Mouse (Mus musculus) megakaryocyte, embryonic 14.5 days (primary cell): Measurements from ENCODE around the gene Ttc34. TPM values are rescaled to one million over a fixed set of nuclear protein-coding genes. Genes with fewer than 3 reads are reported as not detected.

Experiments
- H3K27me3 ChIP-seq: replicated peaks from 2 replicates; pipeline ENCODE3; 2012; ENCODE audit warnings: inconsistent platforms
- H3K36me3 ChIP-seq: replicated peaks from 2 replicates; pipeline ENCODE3; 2012; ENCODE audit warnings: low read length, inconsistent platforms, mixed read lengths
- H3K4me1 ChIP-seq: 2 replicates; pipeline ENCODE4 v1.6.1; 2012; ENCODE audit warnings: inconsistent platforms
- H3K4me3 ChIP-seq: replicated peaks from 2 replicates; pipeline ENCODE3; 2012; ENCODE audit warnings: moderate library complexity, mild to moderate bottlenecking, inconsistent platforms
- H3K9me3 ChIP-seq: 2 replicates; pipeline ENCODE4 v1.6.1; 2012; ENCODE audit warnings: inconsistent platforms
- FLI1 ChIP-seq: IDR thresholded peaks from 2 replicates; pipeline ENCODE4 v1.6.1; 2012; ENCODE audit warnings: low read length, inconsistent platforms, mixed read lengths
- GATA1 ChIP-seq: IDR thresholded peaks from 3 replicates; pipeline ENCODE4 v1.6.1; 2012; ENCODE audit warnings: mixed read lengths, low read length, inconsistent platforms, borderline replicate concordance
- polyA plus RNA-seq: library from polyadenylated mRNA; stranded (reverse); fragments of >175 nt; gene quantifications from 2 replicates; pipeline ENCODE4 v1.2.3, GENCODE M21; 2012; ENCODE audit warnings: low replicate concordance; ENCODE audit not compliant: insufficient read depth

The Ttc34 gene
- polyA plus RNA-seq, 1 experiment = not detected

DNA sequence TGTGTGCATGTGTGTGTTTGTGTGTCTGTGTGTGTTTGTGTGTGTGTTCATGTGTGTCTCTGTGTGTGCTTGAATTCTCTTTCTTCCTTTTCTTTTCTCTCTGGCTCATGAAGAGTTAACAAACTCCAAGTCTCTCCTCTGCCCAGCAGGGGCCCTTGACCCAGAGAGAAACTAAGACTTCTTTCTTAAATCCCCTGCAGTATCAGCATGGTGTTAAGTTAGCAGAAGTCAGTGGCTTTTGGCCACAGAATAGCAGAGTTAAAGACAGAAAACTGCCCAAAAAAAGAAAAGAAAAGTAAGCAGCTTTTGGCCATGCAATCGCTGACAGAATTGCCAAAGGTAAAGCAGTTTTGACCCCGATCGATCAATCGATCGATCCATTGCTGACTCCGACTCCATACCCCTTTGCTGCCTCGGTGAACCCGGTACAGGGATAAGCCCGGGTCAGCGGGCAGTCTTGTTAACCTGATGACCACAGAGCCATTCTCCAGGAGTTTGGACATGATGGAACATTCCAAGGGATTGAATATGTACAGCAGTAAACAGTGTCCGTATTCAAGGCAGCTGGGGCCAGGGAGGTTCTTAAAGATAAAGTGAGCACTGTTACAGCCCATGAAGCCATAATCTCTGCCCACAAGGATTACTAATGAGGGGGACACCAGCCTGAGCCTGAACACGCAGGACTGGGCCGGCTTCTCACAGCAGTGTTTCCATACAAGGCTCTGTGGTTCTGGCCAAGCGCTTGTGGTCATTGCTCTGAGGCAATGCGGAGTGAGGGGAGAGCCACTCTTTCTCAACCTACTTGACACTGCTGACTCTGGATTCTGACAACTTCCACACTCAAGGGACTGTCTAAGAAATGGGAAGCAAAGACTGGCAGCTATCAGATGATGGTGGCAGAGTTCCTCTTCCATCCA lies 73.6 kb downstream of the Ttc34 start:
- TF ChIP-seq GATA1 = no peak
- no peak for TF ChIP-seq FLI1
- Histone ChIP-seq H3K4me1 (peaks cover 44% of the 10 kb centered on the region), H3K4me3 (peak overlapping the region; percentile 48), H3K9me3 (no peaks in the 10 kb centered on the region), H3K36me3 (no peaks in the 10 kb centered on the region), H3K27me3 (peaks cover 11% of the 10 kb centered on the region)

DNA sequence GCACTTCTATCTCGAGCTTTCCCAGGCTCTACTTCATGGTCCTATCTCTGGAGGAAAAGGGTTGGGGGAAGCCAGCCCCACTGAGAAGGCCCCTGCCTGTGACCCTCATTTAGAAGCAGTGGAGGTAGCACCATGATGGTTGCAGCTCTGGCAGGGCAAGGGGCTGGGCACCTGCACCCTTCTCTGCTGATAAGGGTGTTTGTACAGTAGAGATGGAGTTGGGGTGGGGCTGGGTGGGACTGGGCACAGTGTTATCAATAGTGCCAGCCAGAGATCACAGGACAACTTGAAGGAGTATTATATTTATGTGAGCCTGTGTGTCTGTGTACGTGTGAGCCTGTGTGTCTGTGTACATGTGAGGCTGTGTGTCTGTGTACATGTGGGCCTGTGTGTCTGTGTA lies 74.4 kb downstream of the Ttc34 start:
- Histone ChIP-seq H3K27me3 (peaks cover 11% of the 10 kb centered on the region), H3K9me3 (no peaks in the 10 kb centered on the region), H3K36me3 (peaks cover 1% of the 10 kb centered on the region), H3K4me1 (peaks cover 44% of the 10 kb centered on the region), H3K4me3 (no peak overlapping the region)
- TF ChIP-seq FLI1 (no peak), GATA1 (no peak)

DNA sequence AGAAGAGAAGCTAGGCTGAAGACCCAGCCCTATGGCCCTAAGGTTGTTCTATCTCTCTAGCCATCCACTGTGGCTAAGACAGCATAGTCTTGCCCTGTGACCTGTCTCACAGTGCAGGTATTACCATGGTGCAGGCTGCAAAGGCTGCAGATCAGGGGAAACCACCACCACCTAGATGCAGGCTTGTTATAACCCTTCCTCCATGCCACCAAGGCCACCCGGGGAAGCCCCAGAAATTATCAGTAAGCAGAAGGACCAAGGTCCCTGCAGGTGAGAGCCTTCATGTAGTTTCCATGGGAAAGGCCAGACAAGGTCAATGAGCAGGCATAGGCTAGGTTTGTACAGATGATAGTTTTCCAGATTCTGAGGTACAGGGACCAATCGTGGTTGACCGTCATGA lies 76.6 kb downstream of the Ttc34 start:
- no peak overlapping the region for H3K4me3 ChIP-seq
- peaks cover 16% of the 10 kb centered on the region for H3K36me3 ChIP-seq
- no peaks in the 10 kb centered on the region; the same call in 1 of the 2 replicates for H3K9me3 ChIP-seq
- H3K4me1 ChIP-seq = peaks cover 32% of the 10 kb centered on the region
- TF ChIP-seq GATA1 (no peak), FLI1 (no peak)
- H3K27me3 ChIP-seq = peaks cover 11% of the 10 kb centered on the region

DNA sequence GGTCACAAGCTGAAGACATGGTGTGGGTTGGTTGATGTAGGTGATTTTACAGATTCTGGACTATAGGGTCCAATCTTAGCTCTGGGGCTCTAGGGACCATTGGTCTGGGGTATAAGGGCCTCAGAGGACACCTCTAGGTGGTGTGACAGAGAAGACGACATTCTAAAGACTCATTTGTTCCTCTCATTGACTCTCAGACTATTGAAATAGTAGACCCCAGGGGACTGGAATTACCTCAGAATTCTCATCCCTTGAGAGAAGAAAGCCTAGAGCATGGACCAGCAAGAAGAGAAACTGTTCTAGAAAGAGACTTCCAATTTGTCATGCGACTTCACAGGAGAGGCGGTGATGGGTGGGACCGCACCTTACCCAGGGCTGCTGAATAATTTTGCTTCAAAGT lies 77.0 kb downstream of the Ttc34 start:
- TF ChIP-seq FLI1 (no peak), GATA1 (no peak)
- Histone ChIP-seq H3K27me3 (peaks cover 11% of the 10 kb centered on the region), H3K36me3 (peaks cover 16% of the 10 kb centered on the region), H3K4me3 (no peak overlapping the region), H3K4me1 (peaks cover 31% of the 10 kb centered on the region), H3K9me3 (no peaks in the 10 kb centered on the region; the same call in 1 of the 2 replicates)

DNA sequence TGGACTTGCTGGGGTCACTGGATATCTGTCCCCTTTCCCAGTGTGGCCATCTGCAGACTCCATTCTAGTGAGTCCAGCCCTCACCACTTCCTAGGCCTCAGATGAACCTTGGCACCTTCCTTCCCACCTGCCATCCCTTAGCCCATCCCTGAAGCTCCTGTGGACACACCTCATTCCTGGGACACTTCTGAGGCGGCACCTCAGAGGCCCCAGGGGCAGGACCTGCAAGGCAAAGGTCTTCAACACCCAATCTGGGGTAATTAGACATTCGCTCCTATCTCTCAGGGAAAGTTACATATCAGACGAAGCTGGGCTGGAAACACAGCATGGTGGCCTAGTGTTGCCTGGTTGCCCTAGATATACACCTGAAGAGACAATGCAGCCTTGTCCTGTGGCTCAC lies 77.4 kb downstream of the Ttc34 start:
- Histone ChIP-seq H3K9me3 (no peaks in the 10 kb centered on the region; the same call in 1 of the 2 replicates), H3K4me3 (no peak overlapping the region), H3K27me3 (peaks cover 11% of the 10 kb centered on the region), H3K4me1 (peaks cover 31% of the 10 kb centered on the region), H3K36me3 (peaks cover 16% of the 10 kb centered on the region)
- no peak for TF ChIP-seq FLI1
- no peak for TF ChIP-seq GATA1

DNA sequence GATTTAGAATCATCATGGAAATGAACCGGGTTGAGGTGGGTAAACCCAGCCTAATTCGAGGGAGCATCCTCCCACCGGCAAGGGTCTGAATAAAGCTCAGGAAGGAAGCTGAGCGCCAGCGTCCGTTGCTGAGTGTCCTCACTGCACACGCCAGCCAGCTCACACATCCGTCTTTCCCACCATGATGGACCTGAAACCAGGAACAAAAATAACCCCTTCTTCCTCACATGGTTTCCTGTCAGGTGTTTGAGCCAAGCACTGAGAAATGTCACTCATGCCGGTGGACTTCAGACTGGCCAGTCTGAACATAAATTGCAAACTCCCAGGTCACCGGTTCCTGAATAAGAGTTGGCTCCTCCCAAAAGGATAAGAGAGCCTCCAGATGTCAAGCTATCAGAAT lies 78.0 kb downstream of the Ttc34 start:
- no peaks in the 10 kb centered on the region; the same call in 1 of the 2 replicates for H3K9me3 ChIP-seq
- H3K27me3 ChIP-seq = peaks cover 11% of the 10 kb centered on the region
- H3K4me3 ChIP-seq = no peak overlapping the region
- peaks cover 16% of the 10 kb centered on the region for H3K36me3 ChIP-seq
- no peak for TF ChIP-seq FLI1
- TF ChIP-seq GATA1 = no peak
- peaks cover 30% of the 10 kb centered on the region for H3K4me1 ChIP-seq

DNA sequence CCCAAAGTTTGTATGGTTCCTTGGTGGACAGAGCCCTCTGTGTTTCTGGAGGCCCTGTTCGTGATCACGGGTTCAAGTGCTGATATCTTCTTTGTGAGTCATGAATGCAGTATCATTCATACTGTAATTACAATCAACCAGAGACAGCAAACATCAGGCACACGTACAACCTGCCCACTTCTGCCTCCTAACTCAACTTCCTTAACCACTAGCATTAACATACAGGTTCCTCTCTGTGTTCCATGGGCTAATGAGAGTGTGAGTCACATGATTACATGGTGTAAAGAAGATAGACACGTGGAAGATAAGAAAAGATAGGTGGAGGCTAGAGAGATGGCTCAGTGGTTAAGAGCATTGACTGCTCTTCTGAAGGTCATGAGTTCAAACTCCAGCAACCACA lies 79.4 kb downstream of the Ttc34 start:
- no peak overlapping the region for H3K4me3 ChIP-seq
- TF ChIP-seq FLI1 = no peak
- no peak for TF ChIP-seq GATA1
- H3K36me3 ChIP-seq = peaks cover 19% of the 10 kb centered on the region
- peaks cover 11% of the 10 kb centered on the region for H3K27me3 ChIP-seq
- no peaks in the 10 kb centered on the region; the same call in 1 of the 2 replicates for H3K9me3 ChIP-seq
- H3K4me1 ChIP-seq = peaks cover 16% of the 10 kb centered on the region

Other genes starting within 250 kb of the Ttc34 start
- not detected in 2 replicates for gene Prdm16, start 200.6 kb upstream of the Ttc34 start, polyA plus RNA-seq
- gene Actrt2, start 169.6 kb upstream of the Ttc34 start, polyA plus RNA-seq = not detected in 2 replicates
- gene Mmel1, start 32.1 kb downstream of the Ttc34 start, polyA plus RNA-seq = 1.2 TPM in 1 of 2 replicates, not detected in the other
- 13.1 TPM in 1 of 2 replicates, not detected in the other for gene Fam213b, start 61.7 kb downstream of the Ttc34 start, polyA plus RNA-seq
- gene Tnfrsf14, start 91.1 kb downstream of the Ttc34 start, polyA plus RNA-seq = 5.4 TPM in 1 of 2 replicates, not detected in the other
- gene Hes5, start 123.5 kb downstream of the Ttc34 start, polyA plus RNA-seq = 0.23 TPM in 1 of 2 replicates, not detected in the other
- 5.4 and 13.1 TPM in 2 replicates for gene Pank4, start 126.7 kb downstream of the Ttc34 start, polyA plus RNA-seq
- 0.27 and 0.88 TPM in 2 replicates for gene Plch2, start 219.3 kb downstream of the Ttc34 start, polyA plus RNA-seq
- gene Pex10, start 229.6 kb downstream of the Ttc34 start, polyA plus RNA-seq = 1.4 and 4.3 TPM in 2 replicates
- 18.8 and 58.8 TPM in 2 replicates for gene Rer1, start 248.9 kb downstream of the Ttc34 start, polyA plus RNA-seq
- 4.3 and 6.3 TPM in 2 replicates for gene Morn1, start 249.1 kb downstream of the Ttc34 start, polyA plus RNA-seq